Mouse (Mus musculus) adrenal gland (tissue): Measurements from ENCODE around the gene Gm49333.
"Not testable (repeated sequence)": the region's sequence is repeated elsewhere in the genome, so short reads cannot be mapped to it uniquely, and the experiment has no call there.

Source experiments
- intact Hi-C: fragments of 180-260 bp; cut with DNase I; formaldehyde crosslinking; loops from one replicate; pipeline ENCODE4 v1.15.1; 2025

Gm49333 gene

DNA sequence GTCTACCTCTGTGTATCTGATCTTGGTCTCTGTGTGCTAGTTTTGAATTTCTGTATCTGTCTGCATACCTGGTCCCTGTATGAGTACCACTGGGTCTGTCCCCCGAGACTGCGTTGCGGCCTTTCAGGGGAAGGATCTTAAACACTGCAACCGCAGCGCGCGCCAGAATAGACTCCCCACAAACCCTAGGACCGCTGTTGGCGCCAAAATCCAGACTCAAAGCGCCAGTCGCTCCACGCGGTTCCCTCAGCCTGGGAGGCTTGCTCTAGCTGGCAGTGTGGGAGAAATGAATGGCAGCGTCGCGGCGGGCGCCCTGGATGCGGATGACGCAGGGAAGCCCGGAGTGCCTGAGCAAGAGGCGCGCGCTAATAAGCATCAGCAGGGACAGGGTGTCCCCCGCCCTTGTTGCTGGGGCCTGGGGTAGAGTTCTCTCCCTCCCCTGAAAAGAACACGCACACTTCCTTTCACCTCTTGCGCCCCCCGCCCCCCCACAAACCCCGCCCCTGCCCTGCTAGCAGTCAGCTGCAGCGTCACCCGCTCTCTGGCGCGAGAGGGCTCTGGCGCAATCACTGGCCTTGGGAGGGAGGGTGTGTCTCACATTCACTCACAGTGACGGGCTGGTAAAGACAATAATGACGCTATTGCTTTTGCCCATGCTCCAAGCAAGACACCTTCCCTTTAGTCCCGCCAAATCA, 10.7 kb downstream of the Gm49333 start:
- intact Hi-C loops = no loop called here

DNA sequence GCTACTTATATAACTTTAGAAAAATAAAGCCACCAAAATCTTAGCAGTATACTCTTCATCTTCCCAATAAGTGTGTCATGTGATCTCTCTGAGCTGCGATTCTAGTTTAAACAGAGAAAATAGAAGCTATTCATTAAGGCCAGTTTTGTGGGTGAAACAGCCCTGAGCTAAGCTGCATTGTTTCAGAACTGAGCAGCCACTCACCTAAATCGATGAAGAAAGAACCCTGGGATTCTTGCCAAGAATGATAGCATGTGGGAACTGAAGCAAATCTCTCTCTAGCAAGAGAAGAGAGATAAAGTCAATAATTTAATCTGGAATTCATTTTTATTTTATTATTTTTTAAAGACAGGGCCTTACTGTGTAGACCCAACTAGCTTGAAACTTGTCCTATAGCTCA, 11.8 kb downstream of the Gm49333 start:
- intact Hi-C loops = no loop called here

DNA sequence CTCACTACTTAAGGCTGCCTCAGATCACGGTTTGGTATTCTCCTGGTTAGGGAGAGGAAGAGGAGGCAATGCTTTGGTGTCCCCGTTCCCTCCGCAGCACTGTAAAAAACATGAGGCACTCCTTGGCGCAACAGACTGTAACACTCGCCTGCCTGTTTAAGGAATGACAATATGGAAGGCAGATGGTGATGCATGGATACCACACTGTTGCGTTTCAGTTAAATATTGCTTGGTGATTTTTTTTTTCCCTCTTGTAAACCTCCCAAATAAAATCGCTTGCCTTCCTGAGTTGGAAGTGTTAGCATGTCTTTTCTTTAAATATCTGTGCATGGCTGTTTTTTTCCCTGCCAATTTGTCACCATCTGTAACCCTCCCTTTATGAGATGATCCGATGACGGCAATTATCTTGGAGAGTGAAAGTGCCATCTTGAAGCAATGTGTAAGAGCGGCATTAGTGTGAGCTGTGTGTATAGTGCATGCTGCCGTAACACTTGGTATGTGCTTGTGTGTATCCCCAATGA, 17.5 kb downstream of the Gm49333 start:
- intact Hi-C loops = no loop called here

DNA sequence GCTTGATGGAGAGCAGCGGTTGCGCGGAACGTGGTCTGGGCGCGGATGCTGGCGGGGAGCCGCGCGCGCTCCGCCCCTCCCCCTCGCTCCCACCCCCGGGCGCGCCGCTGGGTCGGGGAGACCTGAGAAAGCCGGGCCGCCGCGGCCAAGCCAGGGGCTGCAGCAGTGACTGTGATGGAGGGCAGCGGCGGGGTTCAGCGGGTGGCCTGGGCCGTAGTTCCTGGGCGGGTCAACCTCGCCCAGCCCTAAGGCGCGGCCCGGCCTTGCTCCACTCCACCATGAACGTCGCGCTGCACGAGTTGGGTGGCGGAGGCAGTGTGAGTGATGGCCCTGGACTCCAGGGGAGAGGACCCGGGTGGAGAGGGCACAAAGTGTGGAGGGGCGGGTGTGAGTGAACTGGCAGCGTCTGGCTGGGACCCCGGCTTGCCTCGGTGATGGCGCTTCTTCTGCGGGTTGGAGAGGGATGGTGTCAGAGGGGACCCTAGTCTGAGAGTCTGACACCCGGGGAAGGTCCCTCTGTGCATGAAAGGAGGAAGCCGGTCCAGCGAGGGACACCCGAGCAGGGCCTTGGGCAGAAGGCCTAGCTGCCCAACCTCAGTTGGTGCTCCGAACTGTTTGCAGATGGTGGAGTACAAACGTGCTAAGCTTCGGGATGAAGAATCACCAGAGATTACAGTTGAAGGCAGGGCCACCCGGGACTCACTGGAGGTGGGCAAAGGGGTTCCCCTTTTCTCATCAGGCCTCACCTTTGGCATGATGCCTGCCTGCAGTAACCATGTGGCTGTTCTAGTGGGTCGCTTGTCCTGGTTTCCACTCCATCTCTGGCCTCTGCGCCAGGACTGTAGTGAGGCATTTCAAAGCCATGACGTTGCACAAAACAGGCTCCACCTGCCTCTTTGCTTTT, 18.6 kb downstream of the Gm49333 start, which contains the start of gene Ece2:
TSS of gene Ece2 (plus strand) at position 98 of the 904 bp plus-strand sequence.
- intact Hi-C loops = no loop called here

DNA sequence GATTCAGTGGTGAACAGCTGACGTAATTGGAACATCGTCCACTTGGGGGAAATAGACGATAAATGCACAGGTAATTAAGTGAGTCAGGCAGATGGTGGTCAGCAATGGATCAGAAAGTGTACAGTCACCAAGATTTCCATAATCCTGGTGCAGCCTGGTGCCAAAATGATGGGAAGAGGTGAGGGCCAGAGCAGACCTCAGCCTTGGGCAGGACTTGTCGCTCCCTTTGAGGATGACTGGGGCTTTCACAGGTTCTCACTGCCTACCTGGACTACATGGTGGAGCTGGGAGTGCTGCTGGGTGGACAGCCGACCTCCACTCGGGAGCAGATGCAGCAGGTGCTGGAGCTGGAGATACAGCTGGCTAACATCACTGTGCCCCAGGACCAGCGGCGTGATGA, 26.0 kb downstream of the Gm49333 start:
- intact Hi-C loops = no loop called here

DNA sequence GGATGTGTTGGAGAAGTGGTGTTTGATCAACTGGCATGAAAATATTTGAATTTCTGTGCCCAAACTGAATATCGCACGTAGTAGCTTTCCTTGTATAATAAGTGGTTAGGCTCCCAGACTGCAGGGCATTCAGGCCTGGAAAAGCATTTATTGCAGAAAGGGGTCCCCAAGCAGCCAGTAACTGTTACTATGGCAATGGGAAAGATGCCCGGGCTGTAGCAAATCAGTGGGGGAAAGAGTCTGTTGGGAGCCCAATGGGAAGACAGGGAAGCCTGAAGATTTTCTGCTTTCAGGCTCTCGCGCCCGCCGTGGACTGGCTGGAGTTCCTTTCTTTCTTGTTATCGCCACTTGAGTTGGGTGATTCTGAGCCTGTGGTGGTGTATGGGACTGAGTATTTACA, 27.0 kb downstream of the Gm49333 start:
- intact Hi-C loops = no loop called here

DNA sequence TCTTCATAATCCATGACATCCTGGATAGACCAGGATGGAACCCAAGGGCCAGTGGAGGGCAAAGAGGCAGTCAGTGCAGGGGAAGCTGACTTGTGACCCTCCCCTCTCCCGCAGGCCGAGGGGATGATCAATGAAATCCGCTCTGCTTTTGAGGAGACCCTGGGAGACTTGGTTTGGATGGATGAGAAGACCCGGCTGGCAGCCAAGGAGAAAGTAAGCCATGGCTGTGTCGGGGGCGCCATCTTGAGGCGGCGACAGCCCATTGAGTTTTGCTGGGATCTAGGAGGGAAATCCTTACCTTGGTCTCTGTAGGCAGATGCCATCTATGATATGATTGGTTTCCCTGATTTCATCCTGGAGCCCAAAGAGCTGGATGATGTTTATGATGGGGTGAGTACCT, 30.8 kb downstream of the Gm49333 start:
- intact Hi-C loops = loop anchor here (5.0 kb wide), 1 partner anchor 135 kb away; no protein-coding TSS in a partner anchor

DNA sequence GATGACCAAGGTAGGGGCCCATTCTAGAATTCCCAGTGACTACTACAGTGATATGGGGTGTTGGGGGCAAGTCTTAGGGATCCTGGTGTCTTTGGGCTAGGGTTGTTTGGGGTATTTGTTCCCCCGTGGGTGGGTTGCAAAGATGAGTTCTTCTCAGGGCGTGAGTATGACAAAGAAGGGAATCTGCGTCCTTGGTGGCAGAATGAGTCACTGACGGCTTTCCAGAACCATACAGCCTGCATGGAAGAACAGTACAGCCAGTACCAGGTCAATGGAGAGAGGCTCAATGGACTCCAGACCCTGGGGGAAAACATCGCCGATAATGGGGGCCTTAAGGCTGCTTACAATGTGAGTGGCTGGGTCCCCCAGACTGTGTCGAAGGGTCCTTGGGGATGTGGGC, 32.5 kb downstream of the Gm49333 start:
- intact Hi-C loops = loop anchor here (5.0 kb wide), 1 partner anchor 137 kb away; no protein-coding TSS in a partner anchor

DNA sequence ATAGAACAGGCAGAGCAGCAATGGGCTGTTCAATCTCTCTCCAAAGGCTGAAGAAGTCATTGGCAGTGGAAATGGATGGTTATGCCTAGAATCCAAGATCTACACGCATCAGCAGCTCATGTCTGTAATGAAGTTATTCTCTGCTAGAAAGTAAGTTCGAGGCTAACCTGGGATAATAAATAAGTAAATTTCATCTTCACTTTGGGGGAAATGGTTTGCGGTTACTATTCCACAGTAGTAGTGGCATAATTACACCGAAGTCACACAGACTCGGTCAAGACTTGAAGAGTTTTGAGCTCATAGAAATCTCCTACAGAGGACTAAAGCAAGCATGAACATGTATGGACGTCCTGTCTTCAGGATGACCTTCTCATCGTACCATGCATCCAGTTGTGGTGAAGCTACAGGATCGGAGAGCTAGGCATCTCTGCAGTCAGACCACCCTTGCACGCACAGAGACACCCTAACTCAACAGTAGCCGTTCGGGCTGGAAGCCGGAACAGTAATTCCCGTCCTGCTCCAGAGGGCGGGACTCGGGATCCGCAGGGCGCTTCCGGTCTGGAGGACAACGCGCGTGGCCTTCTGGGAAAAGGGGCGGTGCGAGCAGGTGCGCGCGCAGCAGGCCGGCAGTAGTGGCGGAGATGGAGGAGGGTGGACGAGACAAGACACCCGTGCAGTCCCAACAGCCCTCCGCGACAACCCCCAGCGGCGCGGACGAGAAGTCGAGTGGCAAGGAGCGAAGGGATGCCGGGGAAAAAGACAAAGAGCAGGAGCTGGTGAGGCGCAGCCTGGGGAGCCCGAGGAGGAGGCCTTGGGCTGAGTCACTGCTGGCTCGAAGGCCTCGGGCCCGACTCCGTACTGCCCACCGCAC, 39.9 kb downstream of the Gm49333 start, which contains the start of gene Psmd2:
TSS of gene Psmd2 (plus strand) at position 577 of the 871 bp plus-strand sequence.
- intact Hi-C loops = no loop called here

DNA sequence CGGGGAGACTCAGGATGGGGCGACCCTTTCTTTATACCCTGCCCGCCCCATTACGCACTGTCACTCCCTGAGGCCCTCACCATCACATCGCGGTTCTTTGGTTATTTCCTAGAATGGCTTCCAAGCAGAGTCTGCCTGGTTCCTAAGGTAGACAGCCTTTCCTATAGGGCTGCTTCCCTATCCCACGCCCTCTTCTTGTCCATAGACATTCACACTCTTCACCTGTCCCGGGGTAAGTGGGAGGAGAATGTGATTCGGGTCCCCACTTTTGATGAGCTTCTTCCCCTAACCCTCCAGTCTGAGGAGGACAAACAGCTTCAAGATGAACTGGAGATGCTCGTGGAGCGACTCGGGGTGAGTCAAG, 40.5 kb downstream of the Gm49333 start:
- intact Hi-C loops = no loop called here

DNA sequence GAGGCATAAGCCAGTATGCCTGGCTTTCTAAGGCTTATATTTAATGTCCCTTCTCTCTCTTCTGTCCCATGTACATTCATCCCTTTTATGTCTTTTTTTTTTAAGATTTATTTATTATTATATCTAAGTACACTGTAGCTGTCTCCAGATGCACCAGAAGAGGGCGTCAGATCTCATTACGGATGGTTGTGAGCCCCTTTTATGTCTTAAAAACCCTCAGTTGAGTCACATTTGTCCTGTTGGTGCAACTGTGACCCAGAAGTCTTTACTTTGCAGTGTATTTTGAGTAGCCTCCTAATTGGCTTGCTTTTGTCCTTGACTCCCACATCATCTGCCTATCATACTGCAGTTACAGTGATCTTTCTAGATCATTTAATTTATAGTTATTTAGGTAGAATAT, 41.9 kb downstream of the Gm49333 start:
- intact Hi-C loops = no loop called here

DNA sequence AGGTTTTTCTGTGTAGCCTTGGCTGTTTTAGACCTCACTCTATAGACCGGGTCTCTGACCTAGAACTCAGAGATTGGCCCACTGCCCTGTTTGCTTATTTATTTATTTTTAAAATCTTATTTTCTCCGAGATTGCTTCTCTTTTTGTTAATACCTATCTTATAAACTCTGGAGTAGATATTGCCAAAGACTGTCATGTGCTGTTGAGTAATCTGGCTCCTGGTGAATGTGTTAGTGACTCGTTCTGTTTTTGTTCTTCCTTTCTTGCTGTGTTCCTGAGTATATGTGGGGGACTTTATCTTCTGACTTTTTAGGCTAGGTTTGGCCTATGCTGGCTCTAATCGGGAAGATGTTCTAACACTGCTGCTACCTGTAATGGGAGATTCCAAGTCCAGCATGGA, 46.3 kb downstream of the Gm49333 start:
- intact Hi-C loops = no loop called here

DNA sequence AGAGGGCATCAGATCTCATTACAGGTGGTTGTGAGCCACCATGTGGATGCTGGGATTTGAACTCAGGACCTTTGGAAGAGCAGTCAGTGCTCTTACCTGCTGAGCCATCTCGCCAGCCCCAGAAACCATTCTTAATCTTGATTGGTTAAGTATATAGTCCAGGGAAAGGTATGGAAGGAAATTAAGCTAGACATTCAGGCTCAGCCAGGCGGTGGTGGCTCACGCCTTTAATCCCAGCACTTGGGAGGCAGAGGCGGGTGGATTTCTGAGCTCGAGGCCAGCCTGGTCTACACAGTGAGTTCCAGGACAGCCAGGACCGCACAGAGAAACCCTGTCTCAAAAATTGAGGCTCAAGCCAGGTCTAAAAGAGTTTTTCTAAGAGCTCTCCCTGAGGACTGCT, 56.6 kb downstream of the Gm49333 start, which contains the start of gene Eif4g1:
TSS of gene Eif4g1 (plus strand) at position 301 of the 400 bp plus-strand sequence.
- intact Hi-C loops = not testable (repeated sequence)

DNA sequence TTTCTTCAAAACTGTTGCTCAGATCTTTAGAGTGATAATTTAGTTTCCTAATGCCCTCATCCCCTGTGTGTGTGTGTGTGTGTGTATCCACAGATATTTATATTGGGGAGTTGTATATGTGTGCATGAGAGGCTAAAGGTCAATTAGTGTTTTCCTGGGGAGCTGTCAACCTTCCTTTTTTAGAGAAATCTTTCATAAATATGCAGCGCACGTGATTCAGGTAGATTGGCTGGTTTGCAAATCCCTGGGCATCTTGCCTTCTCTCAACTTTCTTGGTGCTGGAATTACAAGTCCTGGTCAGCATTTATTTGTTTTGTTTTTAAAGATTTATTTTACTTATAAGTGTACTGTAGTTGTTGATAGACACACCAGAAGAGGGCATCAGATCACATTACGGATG, 58.9 kb downstream of the Gm49333 start:
- intact Hi-C loops = loop anchor here (10.0 kb wide), 1 partner anchor 135 kb away; the partner anchor contains the start of gene Ap2m1

DNA sequence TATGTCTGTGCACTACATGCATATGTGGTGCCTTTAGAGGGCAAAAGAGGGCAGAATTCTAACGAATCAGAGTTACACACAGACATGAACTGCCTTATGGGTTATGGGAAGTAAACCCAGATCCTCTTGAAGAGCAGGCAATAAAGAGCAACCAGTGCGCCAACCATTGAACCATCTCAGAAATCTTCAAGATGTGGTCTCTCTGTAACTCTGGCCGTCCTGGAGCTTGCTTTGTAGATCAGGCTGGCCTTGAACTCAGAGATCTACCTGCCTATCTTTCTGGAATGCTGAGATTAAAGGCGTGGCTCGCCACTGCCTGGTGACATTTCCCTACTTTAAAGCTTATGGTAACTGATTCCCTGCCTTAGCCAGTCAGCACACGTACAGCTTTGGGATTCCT, 60.5 kb downstream of the Gm49333 start:
- intact Hi-C loops = loop anchor here (10.0 kb wide), 1 partner anchor 137 kb away; the partner anchor contains the start of gene Ap2m1

DNA sequence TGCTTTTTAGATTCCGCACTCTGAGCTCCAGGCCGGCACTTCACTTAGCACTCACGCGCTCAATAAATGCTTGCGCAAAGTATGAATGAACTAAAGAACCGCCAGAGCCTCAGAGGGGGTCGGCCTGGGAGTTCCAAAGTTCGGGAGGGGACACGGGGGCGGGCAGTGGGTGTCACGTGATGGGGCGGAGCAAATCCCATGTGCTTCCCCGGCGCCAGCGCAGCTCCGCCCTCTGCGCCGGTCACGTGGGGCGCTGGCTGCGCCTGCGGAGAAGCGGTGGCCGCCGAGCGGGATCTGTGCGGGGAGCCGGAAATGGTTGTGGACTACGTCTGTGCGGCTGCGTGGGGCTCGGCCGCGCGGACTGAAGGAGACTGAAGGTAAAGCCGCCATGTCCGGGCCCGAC, 61.1 kb downstream of the Gm49333 start:
- intact Hi-C loops = loop anchor here (10.0 kb wide), 1 partner anchor 138 kb away; the partner anchor contains the start of gene Ap2m1

DNA sequence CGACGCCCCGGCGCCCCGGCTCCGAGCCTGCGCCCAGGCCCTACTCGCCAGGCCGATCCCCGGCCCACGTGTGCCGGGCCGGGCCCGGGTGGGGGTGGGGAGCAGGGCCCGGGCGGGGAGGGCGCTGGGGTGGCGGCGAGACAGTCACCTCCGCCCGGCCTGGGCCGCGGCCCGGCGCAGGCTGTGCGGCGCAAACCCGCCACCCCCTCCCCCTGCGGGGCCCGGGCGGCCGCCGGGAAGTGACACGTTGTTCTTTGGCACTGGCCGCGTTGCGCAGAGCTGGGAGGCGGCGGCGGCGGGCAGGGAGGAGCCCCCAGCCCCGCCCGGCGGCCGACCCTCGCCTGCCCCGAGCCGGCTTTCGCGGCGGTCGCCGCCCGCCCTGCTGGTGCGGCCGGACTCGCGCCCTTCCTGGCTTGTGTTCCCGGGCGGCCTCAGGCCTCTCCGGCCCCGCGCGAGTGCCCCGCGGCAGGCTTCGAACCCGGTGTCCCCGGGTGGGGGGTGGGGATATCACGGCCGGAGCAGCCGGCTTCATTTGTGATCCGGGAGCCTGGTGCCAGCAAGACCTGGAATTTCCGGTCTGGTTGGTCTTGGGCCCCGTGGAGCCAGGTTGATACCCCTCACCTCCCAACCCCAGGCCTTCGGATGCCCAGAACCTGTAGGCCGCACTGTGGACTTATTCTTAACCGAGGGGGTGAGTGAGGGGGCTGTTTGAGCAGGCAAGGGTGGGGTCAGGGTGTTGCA, 61.7 kb downstream of the Gm49333 start:
- intact Hi-C loops = loop anchor here (10.0 kb wide), 1 partner anchor 138 kb away; the partner anchor contains the start of gene Ap2m1

DNA sequence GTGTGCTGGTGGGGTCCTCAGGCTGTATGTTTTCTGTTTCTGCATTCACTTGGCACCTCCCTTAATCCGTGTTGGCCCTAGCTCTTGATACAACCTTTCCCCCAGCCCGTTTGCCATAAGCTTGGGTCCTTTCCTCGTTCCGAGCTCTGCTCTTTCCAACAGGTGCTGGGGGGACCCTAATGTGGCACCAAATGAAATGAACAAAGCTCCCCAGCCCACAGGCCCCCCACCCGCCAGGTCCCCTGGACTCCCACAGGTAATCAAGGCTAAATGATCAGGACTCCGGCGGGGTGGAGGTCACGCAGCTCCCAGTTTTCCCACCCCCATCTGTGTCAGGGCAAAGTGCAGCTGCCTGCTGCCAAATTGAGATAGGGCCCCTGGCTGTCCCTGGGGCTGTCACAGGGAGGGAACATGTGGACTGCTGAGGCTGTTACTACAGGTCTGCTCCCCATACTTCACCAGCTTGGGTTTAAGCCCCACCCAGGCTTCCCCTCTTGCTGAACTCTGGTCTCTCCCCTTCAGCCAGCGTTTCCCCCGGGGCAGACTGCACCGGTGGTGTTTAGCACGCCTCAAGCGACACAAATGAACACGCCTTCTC, 62.4 kb downstream of the Gm49333 start:
- intact Hi-C loops = loop anchor here (10.0 kb wide), 1 partner anchor 139 kb away; the partner anchor contains the start of gene Ap2m1

DNA sequence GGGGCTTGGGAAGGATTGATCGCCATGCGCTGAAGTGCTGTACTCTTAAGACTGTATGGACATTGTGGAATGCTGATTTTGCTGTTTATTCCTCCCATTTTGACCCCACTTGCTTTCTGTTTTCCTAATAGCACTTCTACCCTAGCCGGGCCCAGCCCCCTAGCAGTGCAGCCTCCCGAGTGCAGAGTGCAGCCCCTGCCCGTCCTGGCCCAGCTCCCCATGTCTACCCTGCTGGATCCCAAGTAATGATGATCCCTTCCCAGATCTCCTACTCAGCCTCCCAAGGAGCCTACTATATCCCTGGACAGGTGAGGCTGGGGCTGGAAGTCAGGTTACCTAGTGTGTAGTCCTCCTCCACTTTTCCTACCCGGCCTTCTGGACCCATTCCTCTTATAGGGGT, 63.8 kb downstream of the Gm49333 start:
- intact Hi-C loops = loop anchor here (5.0 to 10.0 kb wide), 2 partner anchors 37 to 140 kb away; partner anchors contain the start of gene Ap2m1
